Mouse (Mus musculus): ENCODE results near the gene Clcf1.

- TF ChIP-seq ZC3H11A (IDR thresholded peaks at IDR 0.05; ENCODE audit: borderline replicate concordance, low read depth, low read length) (no peak), CHD2 (IDR thresholded peaks at IDR 0.05; ENCODE audit: low read depth, low read length) (no peak), HCFC1 (IDR thresholded peaks at IDR 0.05; ENCODE audit: borderline replicate concordance, insufficient read depth, low read length) (no peak)
These were observed 10.3 kb upstream of the Clcf1 start for GRCm38 (mm10) chr19:4203604-4204326.

Measured in ES-E14 (cell line).